Mouse (Mus musculus) spleen, adult 12 weeks (tissue): ENCODE results near the gene Krt25.

Source experiments
- DNase-seq: peaks from one replicate; pipeline ENCODE4 v3.0.0; 2022; ENCODE audit warnings: low spot score

Gene Krt25

DNA sequence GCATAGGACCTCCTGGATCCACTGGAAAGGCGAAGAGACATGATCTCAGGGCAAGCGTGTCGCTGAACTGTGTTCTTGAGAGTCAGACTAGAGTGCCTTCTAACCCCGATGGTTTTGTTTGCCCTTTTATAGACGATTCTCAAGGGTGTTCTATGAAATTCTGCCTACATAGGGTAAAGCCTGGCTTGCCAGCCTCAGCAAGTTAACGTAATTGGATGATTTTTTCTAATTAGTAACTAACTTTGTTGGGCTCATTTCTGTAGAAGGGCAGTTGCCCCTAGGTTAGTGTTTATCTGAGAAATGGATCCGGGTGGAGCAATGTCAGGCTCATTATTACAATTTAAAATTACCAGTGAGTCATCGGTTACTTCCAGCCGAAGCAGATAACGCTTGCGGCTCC lies at the start of gene Krt25:
Krt25 (minus strand) TSS at position 101 of the 400 bp plus-strand sequence.
- no peak for DNase-seq

DNA sequence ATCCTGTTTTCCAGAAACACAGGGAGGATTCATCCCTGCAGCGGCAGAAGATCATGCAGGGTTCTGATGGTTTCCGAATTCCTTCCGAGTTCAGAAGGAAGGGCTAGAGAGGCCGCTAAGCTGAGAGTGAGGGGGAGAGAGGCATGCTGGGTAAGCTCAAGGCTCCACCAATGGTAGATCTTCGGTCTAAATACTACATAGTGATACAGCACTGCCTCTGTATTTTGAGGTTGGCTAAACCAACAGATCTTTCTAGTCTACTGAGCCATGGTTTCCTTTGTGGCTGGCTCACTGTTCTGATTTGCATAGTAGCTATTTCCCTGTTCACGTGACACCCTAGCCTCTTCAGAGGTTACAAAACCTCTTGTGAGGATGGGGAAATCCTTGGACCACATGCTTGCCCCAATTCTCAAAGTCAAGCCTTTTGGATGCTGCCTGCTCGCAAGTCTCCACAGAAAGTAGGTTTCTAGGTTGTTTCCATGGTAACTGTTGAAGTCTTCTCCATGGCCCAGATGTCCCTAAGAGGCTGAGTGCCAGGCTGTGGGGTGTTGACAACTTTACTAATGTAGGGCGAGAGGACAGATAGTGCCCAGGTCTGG lies 47.2 kb upstream of the Krt25 start:
- DNase-seq, result no peak

GRCm38 (mm10) chr11:99369229-99369628 lies 46.5 kb upstream of the Krt25 start:
- DNase-seq, result no peak

- no peak for DNase-seq
Observed at GRCm38 (mm10) chr11:99366791-99367190, 44.0 kb upstream of the Krt25 start.

DNA sequence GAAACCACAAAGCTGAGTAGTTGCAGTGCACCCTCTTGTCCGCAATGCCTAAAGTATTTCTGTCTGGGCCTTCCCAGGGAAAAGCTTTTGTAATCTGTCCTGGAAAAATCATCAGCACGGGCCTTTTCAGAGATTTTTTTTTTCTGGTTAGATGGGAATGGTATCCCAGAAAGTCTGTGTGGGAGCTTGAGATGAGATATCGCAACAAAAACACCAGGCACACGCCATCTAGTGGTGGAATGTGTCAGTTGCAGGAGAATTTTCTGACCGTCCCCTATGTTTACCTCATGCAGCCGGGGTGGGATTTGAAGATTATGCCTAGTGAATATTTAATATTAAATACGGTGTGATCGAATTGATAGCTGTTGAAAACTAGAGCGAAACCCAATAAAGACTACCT lies 41.7 kb upstream of the Krt25 start:
- DNase-seq, result no peak

- no peak for DNase-seq
Observed at GRCm38 (mm10) chr11:99361423-99361822, 38.7 kb upstream of the Krt25 start.

DNA sequence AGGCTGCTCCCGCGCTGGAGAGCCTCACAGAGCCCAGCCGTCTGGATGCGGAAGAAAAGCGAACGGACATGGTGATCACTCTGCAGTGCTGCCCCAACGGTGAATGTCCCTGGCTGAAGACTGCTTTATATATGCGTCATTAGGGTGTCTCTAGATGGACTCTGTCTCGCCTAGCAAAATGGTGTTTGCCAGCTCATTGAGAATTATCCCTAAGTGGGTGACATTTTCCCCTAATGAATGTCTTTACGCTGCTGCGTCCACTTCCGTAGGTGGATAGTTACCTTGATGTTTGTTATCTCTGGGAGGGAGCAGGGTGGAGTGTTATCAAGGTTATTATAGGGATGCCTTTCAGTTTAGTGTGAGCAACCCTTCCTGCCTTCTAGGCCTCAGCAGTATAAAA lies 28.3 kb upstream of the Krt25 start, which contains the start of gene Krt27:
Krt27 (minus strand) TSS at position 101 of the 400 bp plus-strand sequence.
- DNase-seq, result no peak

GRCm38 (mm10) chr11:99339299-99339847 lies 16.6 kb upstream of the Krt25 start:
- DNase-seq, result no peak

DNA sequence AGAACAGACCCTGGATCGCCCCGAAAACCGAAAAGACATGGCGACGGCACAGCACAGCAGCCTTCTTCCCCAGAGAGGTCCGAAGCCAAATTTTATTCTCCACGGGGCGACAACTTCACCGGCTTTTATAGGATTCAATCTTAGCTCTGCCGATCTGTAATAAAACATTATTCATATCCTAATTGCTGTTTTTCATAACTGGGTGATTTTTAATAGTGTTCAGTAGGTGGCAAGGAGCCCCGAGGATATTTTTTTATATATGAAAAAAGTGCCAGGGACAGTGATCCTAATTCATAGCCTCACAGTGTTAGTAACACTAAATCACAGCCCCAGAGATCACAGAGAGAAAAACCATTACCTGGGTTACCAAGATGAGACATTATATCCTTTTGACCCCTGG lies 15.1 kb upstream of the Krt25 start, which contains the start of gene Krt26:
Krt26 (minus strand) TSS at position 101 of the 400 bp plus-strand sequence.
- no peak for DNase-seq

DNA sequence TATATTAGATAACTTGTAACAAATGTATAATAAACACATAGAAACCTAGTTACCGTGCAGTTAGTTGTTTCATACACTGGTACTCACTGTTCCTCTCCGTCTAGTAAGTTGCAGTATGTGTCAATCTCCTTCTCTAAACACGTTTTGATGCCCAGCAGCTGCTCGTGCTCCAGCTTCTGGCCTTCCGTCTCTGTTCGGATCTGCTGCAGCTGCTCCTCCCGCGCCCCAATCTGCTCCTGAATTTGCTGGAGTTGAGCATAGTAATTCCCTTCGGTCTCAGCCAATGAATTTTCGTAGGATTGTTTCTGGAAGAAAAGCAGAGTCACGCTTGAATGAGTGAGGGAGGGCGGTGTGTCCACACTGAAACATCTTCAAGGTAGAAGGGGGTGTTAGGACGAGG lies 10.7 kb upstream of the Krt25 start:
- DNase-seq, result no peak

- DNase-seq, result no peak
Observed at GRCm38 (mm10) chr11:99329655-99330054, 6.9 kb upstream of the Krt25 start.

- DNase-seq, result no peak
Observed at GRCm38 (mm10) chr11:99321094-99321493, 1.7 kb downstream of the Krt25 start.

- no peak for DNase-seq
Observed at GRCm38 (mm10) chr11:99319127-99319526, 3.6 kb downstream of the Krt25 start.

GRCm38 (mm10) chr11:99316543-99316942 lies 6.2 kb downstream of the Krt25 start:
- DNase-seq, result no peak

DNA sequence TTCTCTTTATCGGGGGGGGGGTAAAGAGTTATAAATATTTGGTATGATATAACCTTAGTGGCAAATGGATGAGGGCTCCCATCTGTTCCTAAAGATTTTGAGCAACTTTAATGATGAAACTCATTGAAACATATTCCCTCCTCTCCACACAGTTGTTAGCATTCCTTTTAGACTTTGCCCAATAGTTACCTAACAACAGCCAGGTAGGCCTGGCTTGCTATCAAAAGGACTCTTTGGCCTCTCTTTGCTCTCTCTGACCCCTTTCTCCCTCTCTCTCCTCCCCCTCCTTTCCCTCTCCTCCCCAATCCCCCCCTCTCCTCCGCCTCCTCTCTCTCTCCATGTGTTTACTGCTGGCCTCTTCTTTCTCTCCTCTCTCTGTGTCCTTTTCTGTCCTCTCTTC lies 8.2 kb downstream of the Krt25 start:
- no peak for DNase-seq

DNA sequence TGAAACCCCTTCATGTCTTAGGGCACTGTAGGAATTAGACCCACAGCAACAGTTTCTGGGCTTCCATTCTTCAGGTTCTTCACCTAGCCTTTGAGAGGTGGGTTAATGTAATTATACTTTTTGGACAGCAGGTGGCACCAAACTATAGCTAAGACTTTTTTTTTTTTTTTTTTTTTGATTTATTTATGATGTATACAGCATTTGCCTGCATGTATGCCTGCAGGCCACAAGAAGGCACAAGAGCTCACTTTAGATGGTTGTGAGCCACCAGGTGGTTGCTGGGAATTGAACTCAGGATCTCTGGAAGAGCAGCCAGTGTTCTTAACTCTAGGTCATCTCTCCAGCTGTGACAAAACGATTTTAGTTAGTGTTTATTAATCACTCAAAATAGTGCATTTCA lies 11.9 kb downstream of the Krt25 start:
- DNase-seq, result no peak

- peak; percentile 48 for DNase-seq
Observed at GRCm38 (mm10) chr11:99307579-99307978, 15.2 kb downstream of the Krt25 start.

DNA sequence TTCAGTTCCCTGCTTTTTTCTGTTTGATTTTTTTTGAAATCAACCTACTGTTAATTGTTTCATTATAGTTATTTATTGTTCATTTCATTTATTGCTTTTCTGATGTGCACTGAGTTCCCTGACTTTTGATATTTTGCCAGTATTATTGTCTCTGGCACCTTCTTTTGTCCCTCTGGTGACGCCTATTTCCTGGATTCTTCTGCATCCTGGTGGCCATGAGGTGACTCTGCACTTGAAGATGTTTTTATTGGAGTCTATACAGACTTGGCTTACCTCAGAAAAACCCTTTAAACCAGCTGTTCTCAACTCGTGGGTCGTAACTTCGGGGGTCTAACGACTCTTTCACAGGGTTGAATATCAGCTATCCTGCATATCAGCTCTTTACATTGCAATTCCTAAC lies 27.7 kb downstream of the Krt25 start:
- DNase-seq, result no peak

- DNase-seq, result peak; percentile 24
Observed at GRCm38 (mm10) chr11:99292846-99293245, 29.9 kb downstream of the Krt25 start.

DNA sequence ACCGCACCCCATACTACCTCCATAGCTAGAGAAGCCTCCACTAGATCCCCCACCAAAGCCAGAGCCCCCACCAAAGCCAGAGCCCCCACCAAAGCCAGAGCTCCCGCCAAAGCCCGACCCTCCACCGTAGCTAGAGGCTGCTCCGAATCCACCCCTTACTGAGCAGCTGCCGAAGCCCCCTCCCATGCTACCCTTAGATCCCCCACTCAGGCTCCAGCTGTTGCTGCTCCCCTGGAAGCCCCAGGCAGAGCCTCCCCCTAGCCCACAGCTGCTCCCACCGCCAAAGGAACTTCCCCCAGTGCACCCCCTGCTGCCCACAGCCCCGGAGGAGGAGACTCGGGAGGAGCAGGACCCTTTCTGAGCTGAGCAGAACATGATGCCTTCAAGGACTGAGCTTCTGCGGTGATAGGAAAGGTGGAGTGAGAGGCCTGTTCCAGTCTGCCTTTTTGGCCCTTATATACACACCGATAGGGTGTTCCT lies 37.9 kb downstream of the Krt25 start, which contains the start of gene Krt24:
Krt24 (minus strand) TSS at position 430 of the 480 bp plus-strand sequence.
- no peak for DNase-seq

DNA sequence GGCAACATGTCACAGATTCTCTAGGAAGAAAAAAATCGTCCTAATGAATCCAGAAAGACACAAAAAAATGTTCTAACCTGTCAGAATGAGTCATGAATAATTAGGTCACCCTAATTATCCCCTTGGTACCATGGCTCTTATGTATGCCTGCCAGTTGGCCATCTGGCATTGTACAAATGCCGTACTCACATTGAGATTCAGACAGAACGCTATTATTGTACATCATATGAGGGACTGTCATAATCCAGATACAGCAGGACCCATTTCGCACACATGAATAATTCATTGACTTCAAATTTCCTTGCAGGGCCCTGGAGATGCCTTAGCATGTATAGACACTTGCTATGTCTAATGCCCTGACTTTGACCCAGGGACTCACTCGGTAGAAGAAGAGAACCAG lies 38.7 kb downstream of the Krt25 start:
- DNase-seq, result no peak

DNA sequence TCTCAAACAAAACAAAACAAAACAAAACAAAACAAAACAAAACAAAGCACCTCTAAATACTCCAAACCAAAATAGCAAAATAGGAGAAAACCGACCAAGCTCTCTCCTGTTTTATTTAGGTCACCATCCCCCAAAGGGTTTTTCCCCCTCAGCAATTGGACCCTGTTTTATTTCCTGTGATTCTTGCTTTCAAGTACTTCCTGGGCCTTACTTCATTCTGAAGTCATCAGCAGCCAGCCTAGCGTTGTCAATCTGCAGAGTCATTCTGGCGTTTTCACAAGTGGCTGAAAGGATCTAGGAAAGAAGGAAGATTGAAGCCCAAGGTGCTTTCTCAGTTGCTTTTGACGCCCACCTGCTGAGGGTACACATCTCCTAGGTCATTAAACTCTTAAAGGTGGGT lies 39.4 kb downstream of the Krt25 start:
- no peak for DNase-seq

DNA sequence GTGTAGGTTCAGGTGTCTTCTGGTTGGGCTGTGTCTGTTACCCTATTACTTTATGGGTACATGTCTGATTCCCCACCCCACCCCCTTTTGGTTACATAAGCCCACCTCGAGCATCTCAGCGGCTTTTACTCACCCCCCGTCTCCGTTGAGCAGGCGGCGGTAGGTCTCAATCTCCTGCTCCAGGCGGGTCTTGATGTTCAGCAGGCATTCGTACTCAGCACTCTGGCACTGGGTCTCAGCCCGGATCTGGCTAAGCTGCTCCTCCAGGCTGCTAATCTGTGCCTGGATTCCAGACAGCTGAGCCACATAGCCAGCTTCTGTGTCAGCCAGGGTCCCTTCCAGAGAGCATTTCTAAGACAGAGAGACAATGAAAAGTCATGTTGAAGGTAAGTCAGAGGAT lies 41.6 kb downstream of the Krt25 start:
- DNase-seq, result no peak

GRCm38 (mm10) chr11:99279986-99280385 lies 42.8 kb downstream of the Krt25 start:
- no peak for DNase-seq
